Mouse (Mus musculus) olfactory bulb, adult 2 months (tissue): ENCODE data around the gene Lamb1.

Experiments used
- CTCF ChIP-seq: fragments of 200-500 bp; IDR thresholded peaks from 2 replicates; pipeline ENCODE4 v1.5.1; 2012; ENCODE audit warnings: low read depth, mild to moderate bottlenecking, low read length, moderate library complexity; ENCODE audit not compliant: insufficient read depth
- POLR2A ChIP-seq: fragments of 200-500 bp; IDR thresholded peaks from 2 replicates; pipeline ENCODE4 v1.6.1; 2012; ENCODE audit warnings: mild to moderate bottlenecking, low read depth, low read length, moderate library complexity; ENCODE audit not compliant: insufficient read depth

DNA sequence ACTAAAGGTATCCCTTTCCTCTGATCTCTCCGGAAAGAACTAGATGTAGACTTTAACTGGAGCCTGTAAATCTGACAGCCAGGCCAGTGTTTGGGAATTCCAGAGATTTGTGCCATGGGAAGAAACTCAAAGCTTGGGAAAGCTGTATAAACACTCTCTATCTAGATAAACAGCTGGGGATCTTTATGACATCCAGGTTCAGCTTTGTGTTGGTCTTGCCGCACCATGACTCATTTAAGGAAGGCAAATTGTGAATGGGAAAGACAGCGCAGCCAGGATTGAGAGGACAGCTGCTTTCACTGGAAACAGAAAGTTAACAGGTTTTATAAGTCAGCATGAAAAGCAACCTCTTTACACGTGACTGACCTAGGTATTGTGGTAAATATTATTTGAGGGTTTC lies 12.8 kb upstream of the Lamb1 start:
- TF ChIP-seq CTCF (no peak), POLR2A (no peak)
